Mouse (Mus musculus): Measurements from ENCODE around the gene Snd1.

DNA sequence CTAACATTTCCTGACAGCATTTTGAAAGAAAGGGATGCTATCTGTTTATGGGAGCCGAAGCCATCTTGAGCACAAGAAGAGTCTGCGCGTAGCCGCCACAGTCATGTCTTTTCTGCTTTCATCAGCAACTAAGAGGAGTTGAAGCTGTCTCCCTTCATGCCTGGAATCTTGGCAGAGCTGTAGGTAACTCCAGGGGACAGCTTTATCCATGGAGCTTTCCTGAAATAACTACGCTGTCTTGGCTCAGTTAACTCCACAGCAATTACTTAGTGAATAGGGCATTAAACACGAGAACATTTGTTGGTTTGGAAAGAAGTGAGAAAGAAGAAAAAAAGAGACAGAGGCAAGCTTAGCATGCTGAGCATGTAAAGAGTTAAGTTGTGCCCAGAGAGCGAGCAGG is 27.0 kb upstream of the Snd1 start:
- TF ChIP-seq CTCF (IDR thresholded peaks at IDR 0.05; ENCODE audit: low read depth) (no peak), EP300 (IDR thresholded peaks at IDR 0.05; ENCODE audit: low read depth) (no peak)
